Mouse (Mus musculus) right cerebral cortex, postnatal 14 days (tissue): ENCODE measurements around the gene Anapc5.

Source experiments
- DNase-seq: peaks from one replicate; pipeline ENCODE4 v3.0.0; 2022

Anapc5 gene

DNA sequence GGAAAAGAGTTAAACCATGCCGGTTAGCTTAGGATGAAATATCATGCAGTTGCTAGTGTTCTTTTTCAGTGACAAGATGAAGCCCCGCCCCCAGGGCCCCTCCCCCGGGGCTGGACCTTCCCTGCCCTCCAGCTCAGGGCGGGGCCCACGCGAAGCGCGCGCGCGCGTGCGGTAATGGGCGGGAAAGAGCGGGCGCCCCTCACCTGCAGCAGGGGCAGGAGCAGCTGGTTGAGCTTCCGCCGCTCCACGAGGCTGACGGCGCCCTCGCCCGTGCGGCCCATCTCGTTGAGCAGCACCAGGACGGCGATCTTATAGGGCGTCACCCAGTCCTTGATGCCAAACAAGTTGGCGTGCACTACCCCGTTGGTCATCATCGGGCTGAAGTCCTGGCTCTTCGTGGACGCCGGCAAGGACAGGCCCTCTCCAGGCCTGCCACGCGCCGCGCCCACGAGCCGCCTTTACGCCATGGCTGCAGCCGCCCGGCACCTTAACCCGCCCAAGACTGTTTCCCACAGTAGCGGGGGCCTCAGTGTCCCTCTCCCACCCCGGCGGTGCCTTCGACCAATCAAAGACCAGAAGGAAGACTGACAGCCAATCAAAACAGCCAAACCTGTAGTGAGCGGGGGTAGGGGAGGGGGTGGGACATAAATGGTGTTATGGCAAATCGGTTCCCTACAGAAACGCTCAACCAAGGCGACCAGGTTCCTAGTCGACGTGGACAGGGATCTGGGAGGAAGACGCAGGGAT is at the start of gene Anapc5:
Gene Anapc5 (minus strand): TSS at position 563 of the 747 bp plus-strand sequence.
- peak; percentile 84 for DNase-seq

DNA sequence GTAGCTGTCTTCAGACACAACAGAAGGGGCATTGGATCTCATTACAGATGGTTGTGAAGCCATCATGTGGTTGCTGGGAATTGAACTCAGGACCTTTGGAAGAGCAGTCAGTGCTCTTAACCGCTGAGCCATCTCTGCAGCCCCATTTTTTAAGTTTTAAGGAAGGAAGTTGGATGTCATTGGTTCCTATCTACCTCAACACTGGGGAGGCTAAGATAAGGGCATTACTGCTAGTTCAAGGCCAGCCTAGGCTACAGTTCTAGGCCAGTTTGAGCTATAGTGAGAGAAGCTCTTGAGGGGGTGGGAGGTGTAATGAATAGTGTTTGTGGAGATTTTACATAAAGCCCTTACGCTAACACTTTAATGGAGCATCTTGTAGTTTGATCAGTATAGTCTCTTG is 41.9 kb upstream of the Anapc5 start:
- DNase-seq, result no peak

DNA sequence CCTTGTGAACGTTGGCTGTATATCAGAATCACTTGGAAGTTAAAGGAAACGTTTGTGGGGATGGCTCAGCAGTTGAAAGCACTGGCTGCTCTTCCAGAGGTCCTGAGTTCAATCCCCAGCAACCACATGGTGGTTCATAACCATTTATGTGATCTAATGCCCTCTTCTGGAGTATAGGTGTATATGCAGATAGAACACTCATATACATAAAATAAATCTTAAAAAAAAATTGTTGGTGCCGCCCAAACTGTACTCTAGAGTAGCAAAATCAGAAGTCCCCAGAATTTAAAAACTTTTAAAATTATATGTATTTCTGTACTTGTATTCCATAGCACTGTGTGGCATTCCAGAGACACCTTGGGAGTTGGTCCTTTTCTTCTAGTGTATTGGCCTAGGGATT is 34.7 kb upstream of the Anapc5 start:
- no peak for DNase-seq

GRCm38 (mm10) chr5:122852611-122853010 is 31.5 kb upstream of the Anapc5 start:
- DNase-seq, result no peak

DNA sequence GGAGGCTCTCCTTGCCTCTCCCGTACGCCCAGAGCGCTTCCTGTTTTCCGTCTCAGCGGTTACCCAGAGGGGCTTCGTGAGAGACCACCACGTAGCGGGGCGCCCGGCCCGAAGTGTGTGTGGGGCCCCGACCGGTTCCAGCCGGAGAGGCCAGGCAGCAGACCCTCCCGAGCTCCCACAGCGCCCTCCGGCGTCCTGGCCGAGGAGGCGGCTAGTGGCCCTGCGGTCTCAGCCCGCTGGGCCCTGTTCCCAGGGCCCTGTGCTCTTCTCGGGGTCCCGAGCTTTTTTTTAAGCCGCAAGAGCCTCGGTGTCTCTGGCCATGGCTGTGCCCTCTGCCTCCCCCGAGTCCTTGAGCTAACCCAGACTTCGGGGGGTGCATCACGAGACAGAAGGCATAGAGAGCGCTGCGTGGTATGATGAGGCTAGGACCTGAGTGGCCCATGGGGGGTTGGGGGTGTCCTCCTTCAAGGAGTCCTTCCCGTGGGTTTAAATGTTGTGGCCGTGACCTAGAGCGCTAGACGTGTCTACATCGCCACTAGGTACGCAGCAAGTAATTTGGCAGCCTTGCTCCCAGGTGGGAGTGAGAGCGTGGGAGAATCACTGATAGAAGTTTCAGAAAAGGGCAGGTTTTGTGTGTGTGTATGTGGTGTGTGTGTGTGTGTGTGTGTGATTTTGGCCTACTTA is 29.3 kb upstream of the Anapc5 start:
- DNase-seq, result peak; percentile 56

DNA sequence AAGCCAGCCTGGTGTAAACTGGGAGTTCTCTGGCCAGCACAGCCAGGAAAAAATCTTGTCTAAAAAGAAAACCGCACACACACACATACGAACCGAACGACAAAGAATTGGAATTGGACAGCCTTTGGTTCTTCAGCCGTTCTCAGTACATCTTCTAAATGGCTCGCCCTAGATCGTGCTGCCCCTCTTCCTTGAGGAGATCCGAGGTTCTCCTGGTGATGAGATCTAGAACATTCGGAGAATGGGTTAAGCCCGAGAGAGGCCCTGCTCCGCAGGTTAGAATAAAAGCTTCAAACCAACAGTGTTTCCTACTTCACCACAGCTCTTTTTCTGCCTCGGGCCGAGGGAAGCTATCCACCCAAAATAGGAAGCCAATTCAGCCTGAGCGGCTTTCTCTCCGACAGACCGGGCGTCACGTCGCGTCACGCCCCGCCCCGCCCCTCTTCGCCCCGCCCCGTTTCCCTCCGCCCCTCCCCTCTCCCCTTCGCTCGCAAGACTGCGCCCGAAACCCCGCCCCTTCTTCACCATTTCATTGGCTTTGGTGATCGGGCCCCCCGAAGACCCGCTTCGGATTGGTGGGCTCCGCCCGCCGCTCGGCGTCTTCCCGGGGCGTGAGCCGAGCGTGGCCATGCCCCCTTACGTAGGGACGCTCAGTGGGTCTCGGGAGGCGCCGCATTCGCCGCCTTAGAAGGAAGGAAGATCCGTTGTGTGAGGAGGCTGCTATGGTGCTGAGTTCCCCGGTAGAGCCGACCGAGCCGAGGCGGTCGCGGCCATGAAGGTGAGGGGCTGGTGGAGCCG is 28.6 kb upstream of the Anapc5 start, which contains the start of gene Rnf34:
Gene Rnf34 (plus strand): TSS at position 528 of the 798 bp plus-strand sequence.
- DNase-seq, result peak; percentile 98

GRCm38 (mm10) chr5:122843799-122844198 is 22.7 kb upstream of the Anapc5 start:
- DNase-seq, result no peak

DNA sequence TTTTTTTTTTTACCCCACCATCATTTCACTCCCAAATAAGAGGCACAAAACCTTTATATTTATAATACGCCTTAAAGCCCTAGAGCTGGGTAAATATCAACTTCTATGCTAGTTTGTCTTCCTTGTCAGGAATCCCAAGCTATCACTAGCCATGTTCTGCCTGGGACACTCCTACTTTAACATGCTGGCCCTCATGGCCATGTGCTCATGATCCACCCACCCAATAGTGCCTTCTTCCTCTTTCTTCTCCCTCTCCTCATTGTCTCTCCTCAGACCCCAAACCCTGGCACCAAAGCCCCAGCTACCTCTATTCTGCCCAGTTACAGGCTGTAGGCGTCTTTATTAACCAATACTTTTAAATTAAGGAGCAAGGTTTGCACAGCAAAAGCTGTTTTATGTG is 20.0 kb upstream of the Anapc5 start:
- DNase-seq, result no peak

DNA sequence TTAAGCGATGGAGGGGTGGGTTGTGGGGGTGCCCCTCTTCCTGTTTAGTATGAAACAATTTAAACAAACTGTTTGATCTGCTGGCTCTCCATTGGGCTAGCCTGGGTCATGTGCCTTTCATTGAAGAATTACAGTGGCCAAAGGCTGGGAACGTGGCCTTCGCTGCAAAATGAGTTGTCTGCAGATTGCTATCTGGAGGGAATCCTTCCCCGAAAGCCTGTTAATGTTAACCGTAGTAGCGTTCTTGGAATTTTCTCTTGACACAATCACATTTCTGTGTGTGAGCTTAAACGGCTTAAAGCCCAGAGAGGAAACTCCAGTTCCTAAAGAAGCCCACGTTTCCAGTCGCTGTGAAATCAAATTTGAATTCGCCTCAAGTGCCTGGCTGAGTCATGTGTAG is 11.9 kb upstream of the Anapc5 start:
- DNase-seq, result no peak

DNA sequence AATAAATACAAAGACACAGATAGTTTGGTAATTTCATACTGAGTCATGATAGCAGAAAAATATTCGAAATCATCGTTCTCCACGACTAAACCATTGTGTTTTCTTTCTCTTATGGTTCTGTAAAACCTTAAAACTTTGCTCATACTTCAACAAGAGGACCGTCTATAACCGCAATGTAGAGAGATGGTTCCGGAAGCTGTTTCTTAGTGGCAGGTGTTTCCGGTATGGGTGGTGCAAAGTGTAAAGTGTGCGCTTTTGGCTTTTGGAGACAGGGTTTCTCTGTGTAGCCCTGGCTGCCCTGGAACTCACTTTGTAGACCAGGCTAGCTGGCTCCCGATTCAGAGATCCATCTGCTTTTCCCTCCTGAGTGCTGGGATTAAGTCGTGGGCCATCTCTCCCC is 11.4 kb upstream of the Anapc5 start:
- DNase-seq, result no peak

- DNase-seq, result no peak
Observed at GRCm38 (mm10) chr5:122825099-122825498, 4.0 kb upstream of the Anapc5 start.

GRCm38 (mm10) chr5:122824450-122824849 is 3.3 kb upstream of the Anapc5 start:
- DNase-seq, result no peak

DNA sequence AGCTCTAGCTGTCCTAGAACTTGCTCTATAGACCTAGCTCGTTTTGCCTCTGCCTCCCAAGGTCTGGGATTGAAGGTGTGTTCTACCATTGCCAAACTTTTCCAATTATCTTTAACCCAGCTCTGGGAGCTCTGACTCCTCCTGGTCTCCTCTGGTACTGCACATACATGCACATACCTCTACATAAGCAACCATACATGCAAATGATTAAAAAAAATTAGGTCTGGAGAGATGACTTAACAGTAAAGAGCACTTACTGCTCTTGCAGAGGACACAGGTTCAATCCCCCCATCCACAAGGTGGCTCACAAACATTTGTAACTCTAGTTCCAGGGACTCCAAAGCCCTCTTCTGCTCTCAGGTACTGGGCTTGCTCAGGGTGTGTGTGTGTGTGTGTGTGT is 2.8 kb upstream of the Anapc5 start:
- DNase-seq, result no peak

GRCm38 (mm10) chr5:122822441-122822840 is 1.3 kb upstream of the Anapc5 start:
- DNase-seq, result no peak

DNA sequence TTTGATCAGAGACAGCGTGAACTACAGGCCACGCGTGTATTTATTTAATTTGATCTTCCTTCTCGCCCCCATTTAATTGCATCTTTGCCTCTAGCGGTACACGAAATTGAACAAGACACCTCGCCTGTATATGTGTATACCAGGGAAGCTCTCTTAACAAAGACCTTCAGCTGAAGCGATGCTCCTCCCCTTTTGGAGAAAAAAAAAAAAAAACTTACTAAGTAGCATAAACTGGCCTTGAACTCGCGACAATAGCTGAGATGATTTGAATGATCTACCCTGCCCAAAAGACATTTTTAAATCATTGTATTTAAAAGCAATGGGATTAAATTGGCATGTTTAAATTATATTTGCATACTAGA is 366 bp upstream of the Anapc5 start:
- DNase-seq, result no peak

GRCm38 (mm10) chr5:122812699-122813098 is 8.4 kb downstream of the Anapc5 start:
- DNase-seq, result no peak

DNA sequence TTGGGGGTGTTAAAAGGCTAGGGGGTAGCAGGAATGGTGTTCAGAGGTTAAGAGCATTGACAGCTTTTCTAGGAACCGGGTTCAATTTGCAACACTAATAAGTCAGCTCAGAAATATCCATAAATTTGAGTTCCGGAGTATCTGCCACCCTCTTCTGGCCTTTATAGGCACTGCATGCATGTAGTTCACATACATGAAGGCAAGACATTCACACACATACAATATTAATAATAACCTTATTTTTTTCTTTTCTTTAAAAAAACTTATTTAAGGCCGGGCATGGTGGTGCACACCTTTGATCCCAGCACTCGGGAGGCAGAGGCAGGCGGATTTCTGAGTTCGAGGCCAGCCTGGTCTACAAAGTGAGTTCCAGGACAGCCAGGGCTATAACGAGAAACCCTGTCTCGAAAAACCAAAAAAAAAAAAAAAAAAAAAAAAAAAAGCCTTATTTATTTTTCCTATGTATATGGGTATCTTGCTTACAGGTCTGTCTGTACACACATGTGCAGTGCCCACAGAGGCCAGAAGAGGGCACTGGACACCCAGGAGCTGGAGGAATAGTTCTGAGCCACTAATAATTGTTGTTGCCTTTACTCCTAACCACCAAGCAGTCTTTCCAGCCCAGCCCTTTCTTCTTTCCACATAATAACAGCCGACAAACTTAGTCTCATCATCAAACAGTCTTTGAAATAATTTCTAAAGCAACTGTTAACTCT is 9.6 kb downstream of the Anapc5 start:
- DNase-seq, result peak; percentile 70

GRCm38 (mm10) chr5:122805503-122805902 is 15.6 kb downstream of the Anapc5 start:
- no peak for DNase-seq

DNA sequence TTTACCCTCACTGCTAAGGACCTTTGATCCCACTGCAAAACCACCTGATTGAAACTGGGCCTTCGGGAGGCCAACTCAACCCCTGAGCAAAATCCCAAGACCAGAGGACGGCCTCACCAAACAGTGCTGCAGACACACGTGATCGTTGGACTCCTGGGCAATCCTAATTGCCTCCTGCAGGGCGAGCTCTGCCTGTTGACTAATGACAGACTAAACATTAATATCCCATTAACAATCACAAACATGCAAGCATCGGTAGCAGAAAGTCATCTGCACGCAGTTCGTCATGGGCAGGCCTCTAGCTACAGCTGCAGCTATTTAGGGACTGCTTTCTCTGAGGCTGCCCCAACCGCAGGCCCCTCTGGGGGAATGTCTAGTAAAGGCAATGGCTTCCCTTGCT is 18.4 kb downstream of the Anapc5 start:
- no peak for DNase-seq

DNA sequence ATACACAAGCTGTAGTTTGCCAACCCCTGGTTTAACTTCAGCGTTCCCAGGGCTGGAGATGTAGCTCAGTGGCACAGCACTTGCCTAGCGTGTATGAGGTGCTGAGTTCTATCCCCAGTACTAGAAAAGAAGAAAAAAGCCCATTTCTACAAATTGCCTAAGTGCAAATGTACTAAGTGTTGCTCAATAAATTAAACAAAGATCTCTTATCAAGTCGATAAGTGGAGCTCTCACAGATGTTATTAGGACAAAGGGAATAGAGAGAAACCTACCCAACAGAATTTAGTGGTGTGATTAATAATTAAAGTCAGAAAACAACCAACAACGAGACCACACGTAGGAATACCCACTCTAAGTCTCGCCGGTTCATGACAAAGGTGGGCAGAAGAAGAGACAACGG is 19.5 kb downstream of the Anapc5 start:
- DNase-seq, result no peak

GRCm38 (mm10) chr5:122800345-122801010 is 20.7 kb downstream of the Anapc5 start:
- DNase-seq, result no peak
